ENCODE assay signal across 8 mouse cellular contexts in the genomic region with DNA sequence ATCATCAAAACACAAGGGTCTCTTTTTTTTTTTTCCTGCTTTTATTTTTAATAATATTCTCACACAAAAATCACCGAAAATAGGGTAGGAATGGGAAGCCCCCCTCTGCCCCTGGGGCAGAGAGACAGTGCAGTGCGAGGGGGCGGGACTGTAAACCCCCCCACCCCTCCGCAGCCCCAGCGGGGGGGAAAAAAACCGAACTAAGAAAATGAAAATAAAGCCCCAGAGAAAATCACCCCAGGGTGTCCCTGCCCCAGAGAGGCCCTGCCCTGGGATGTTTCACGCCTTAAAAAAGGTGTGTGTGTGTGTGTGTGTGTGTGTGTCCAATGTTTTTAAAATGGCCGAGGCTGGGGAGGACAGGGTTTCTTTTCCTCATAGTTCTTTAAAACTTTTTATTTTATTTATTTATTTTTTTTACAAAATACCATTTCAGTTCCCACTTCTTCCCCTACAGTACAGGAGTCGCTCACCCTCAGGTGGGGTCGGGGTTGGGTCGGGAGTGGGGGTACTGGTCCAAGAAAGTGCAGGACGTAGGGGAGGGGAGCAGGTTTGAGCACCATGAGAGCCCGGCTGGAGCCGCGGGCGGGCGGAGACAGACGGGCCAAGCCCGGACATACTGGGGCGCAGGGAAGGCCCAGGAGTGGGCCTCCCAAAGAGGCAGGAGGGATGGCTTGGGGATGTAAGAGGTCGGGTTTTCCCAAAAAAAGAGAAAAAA. TPM values are rescaled to one million over a fixed set of nuclear protein-coding genes. Genes with fewer than 3 reads are reported as not detected.
A peak's percentile ranks its signal among the peaks of the same experiment; 100 is the strongest.
DNase-seq lines count a peak whose midpoint lies in the region; ATAC-seq and TF ChIP-seq lines count a peak whose summit lies in the region.

No protein-coding gene starts in this region.

- H3K4me3 ChIP-seq in ES-E14 (ENCODE audit: insufficient read depth in 1 of 2, low read depth in 1 of 2, low read length in 2 of 2, poor library complexity in 1 of 2, severe bottlenecking in 1 of 2), result peak overlapping the region; percentile 65 to 80
- H3K4me3 ChIP-seq in embryonic fibroblast, embryonic 13.5 days (ENCODE audit: insufficient read depth, low read length), result no peak overlapping the region
- peak overlapping the region; percentile 70; the same call in 1 of the 2 replicates for H3K4me3 ChIP-seq in limb, embryonic 15.5 days

- ATAC-seq in limb, embryonic 15.5 days (ENCODE audit: insufficient number of reproducible peaks, low FRiP score, low TSS enrichment, low read depth), result no peak

- WGBS in limb, embryonic 15.5 days, result 29% methylated on average over 21 of the region's 21 CpGs

- DNase-seq in heart, adult 11 months, result peak; percentile 95
- no peak for DNase-seq in heart, adult 9 months (ENCODE audit: low spot score in 2 of 2)
- no peak for DNase-seq in ES-E14 (ENCODE audit: low read depth, low spot score)
- no peak for DNase-seq in urinary bladder, postnatal 4 days (ENCODE audit: low spot score in 2 of 2)
- DNase-seq in right cerebral cortex, postnatal 25 days, result no peak
- no peak for DNase-seq in adrenal gland, postnatal 36 days

- peaks cover 0 to 9% of the 10 kb centered on the region in 2 experiments; a peak in 1 of 4 replicates for H3K4me1 ChIP-seq in ES-E14 (ENCODE audit: control insufficient read depth in 2 of 2, insufficient read depth in 2 of 2, low read length in 2 of 2, poor library complexity in 1 of 2)
- peaks cover 4% of the 10 kb centered on the region; the same call in 1 of the 2 replicates for H3K4me1 ChIP-seq in embryonic fibroblast, embryonic 13.5 days (ENCODE audit: control insufficient read depth, insufficient read depth, low read length)
- H3K4me1 ChIP-seq in limb, embryonic 15.5 days, result peaks cover 55% of the 10 kb centered on the region

- TF ChIP-seq POLR2A in embryonic fibroblast, embryonic 13.5 days (IDR thresholded peaks at IDR 0.05; ENCODE audit: low read depth, low read length), result no peak

- in situ Hi-C loops in ES-E14 (cut with MboI; ENCODE audit: low sequenced_read_pairs in 2 of 2, unreplicated experiment in 2 of 2), result no loop called here

- H3K27ac ChIP-seq in ES-E14 (ENCODE audit: insufficient read depth, low read depth, low read length, poor library complexity, severe bottlenecking), result no peak overlapping the region
- H3K27ac ChIP-seq in embryonic fibroblast, embryonic 13.5 days (ENCODE audit: insufficient read depth, low read length), result 0 out of 2 replicates have a peak overlapping the region, but pooled peaks have one; percentile 94
- no peak overlapping the region for H3K27ac ChIP-seq in limb, embryonic 15.5 days

- no peak for TF ChIP-seq CTCF in embryonic fibroblast, embryonic 13.5 days (IDR thresholded peaks at IDR 0.05; ENCODE audit: borderline replicate concordance, insufficient read depth, low read length)

- H3K36me3 ChIP-seq in ES-E14 (ENCODE audit: control insufficient read depth, insufficient read depth, low read length, poor library complexity, severe bottlenecking), result peaks cover 22% of the 10 kb centered on the region; the same call in 1 of the 2 replicates
- H3K36me3 ChIP-seq in limb, embryonic 15.5 days, result peaks cover 42% of the 10 kb centered on the region

- no peaks in the 10 kb centered on the region for H3K9me3 ChIP-seq in ES-E14 (ENCODE audit: control insufficient read depth, insufficient read depth, low read depth, low read length)
- no peaks in the 10 kb centered on the region for H3K9me3 ChIP-seq in limb, embryonic 15.5 days

- H3K9ac ChIP-seq in ES-E14 (ENCODE audit: insufficient read depth, low read depth, low read length, poor library complexity, severe bottlenecking), result no peak overlapping the region
- H3K9ac ChIP-seq in limb, embryonic 15.5 days, result no peak overlapping the region

- H3K4me2 ChIP-seq in limb, embryonic 15.5 days, result peak overlapping the region; percentile 25; the same call in 1 of the 2 replicates

- peaks cover 9% of the 10 kb centered on the region; the same call in 1 of the 2 replicates for H3K27me3 ChIP-seq in limb, embryonic 15.5 days

TF ChIP-seq in ES-E14, 5 proteins besides CTCF, POLR2A, EP300 and RAD21:
- TF ChIP-seq ZC3H11A (IDR thresholded peaks at IDR 0.05; ENCODE audit: borderline replicate concordance, low read depth, low read length) (no peak), MAFK (IDR thresholded peaks at IDR 0.05; ENCODE audit: insufficient read depth, low read depth, low read length) (no peak), HCFC1 (IDR thresholded peaks at IDR 0.05; ENCODE audit: borderline replicate concordance, insufficient read depth, low read length) (no peak), CHD2 (IDR thresholded peaks at IDR 0.05; ENCODE audit: low read depth, low read length) (no peak), ZNF384 (IDR thresholded peaks at IDR 0.05; ENCODE audit: low read depth, low read length) (no peak)

RNA-seq across cellular contexts. Expression of a gene that starts 0.6 kb away (rescaled TPM):
- 23.9 and 43.3 TPM in 2 replicates for total RNA-seq in ES-E14 (2012; rRNA removed)
- polyA plus RNA-seq in embryonic fibroblast, embryonic 13.5 days (2011; ENCODE audit: insufficient read length, low read depth, missing spikeins), result 9.1 and 10.3 TPM in 2 replicates
- 18.8 and 20.4 TPM in 2 replicates for polyA plus RNA-seq in limb, embryonic 15.5 days (2015; fragmentation: Nextera tagmentation; extraction: Ambion mirVana)
- 10 to 100 TPM; 13.4 to 17.8 TPM for total RNA-seq in adrenal gland, postnatal 36 days (2021)

RNA-seq across cellular contexts. Expression of a gene that starts 3.2 kb away (rescaled TPM):
- total RNA-seq in ES-E14 (2012; rRNA removed), result 18.8 and 29.0 TPM in 2 replicates
- 51.0 and 51.7 TPM in 2 replicates for polyA plus RNA-seq in embryonic fibroblast, embryonic 13.5 days (2011; ENCODE audit: insufficient read length, low read depth, missing spikeins)
- 30.2 and 36.6 TPM in 2 replicates for polyA plus RNA-seq in limb, embryonic 15.5 days (2015; fragmentation: Nextera tagmentation; extraction: Ambion mirVana)
- 10 to 100 TPM; 49.0 to 50.9 TPM for total RNA-seq in adrenal gland, postnatal 36 days (2021)

RNA-seq across cellular contexts. Expression of a gene that starts 3.4 kb away (rescaled TPM):
- 191 and 202 TPM in 2 replicates for total RNA-seq in ES-E14 (2012; rRNA removed)
- 75.6 and 81.1 TPM in 2 replicates for polyA plus RNA-seq in embryonic fibroblast, embryonic 13.5 days (2011; ENCODE audit: insufficient read length, low read depth, missing spikeins)
- polyA plus RNA-seq in limb, embryonic 15.5 days (2015; fragmentation: Nextera tagmentation; extraction: Ambion mirVana), result 143 and 144 TPM in 2 replicates
- total RNA-seq in adrenal gland, postnatal 36 days (2021), result 100 to 1,000 TPM; 132 to 158 TPM

RNA-seq across cellular contexts. Expression of a gene that starts 14.8 kb away (rescaled TPM):
- 7.9 and 9.4 TPM in 2 replicates for total RNA-seq in ES-E14 (2012; rRNA removed)
- polyA plus RNA-seq in embryonic fibroblast, embryonic 13.5 days (2011; ENCODE audit: insufficient read length, low read depth, missing spikeins), result 31.8 and 33.4 TPM in 2 replicates
- polyA plus RNA-seq in limb, embryonic 15.5 days (2015; fragmentation: Nextera tagmentation; extraction: Ambion mirVana), result 30.8 and 32.0 TPM in 2 replicates
- 10 to 100 TPM; 31.8 to 48.0 TPM for total RNA-seq in adrenal gland, postnatal 36 days (2021)

RNA-seq across cellular contexts. Expression of a gene that starts 29.4 kb away (rescaled TPM):
- total RNA-seq in ES-E14 (2012; rRNA removed), result 21.6 and 27.0 TPM in 2 replicates
- 175 and 199 TPM in 2 replicates for polyA plus RNA-seq in embryonic fibroblast, embryonic 13.5 days (2011; ENCODE audit: insufficient read length, low read depth, missing spikeins)
- 77.4 and 89.3 TPM in 2 replicates for polyA plus RNA-seq in limb, embryonic 15.5 days (2015; fragmentation: Nextera tagmentation; extraction: Ambion mirVana)
- total RNA-seq in adrenal gland, postnatal 36 days (2021), result 100 to 1,000 TPM in 1 of 2 experiments, 10 to 100 TPM in 1; 78.6 to 119 TPM
